Mouse (Mus musculus) testis, adult 2 months (tissue): ENCODE measurements around the gene Cfap57. TPM values are rescaled to one million over a fixed set of nuclear protein-coding genes. Genes with fewer than 3 reads are reported as not detected.

Experiments used
- H3K27ac ChIP-seq: fragments of 200-500 bp; 2 replicates; pipeline ENCODE4 v1.5.1; 2012; ENCODE audit warnings: low read depth, low read length; ENCODE audit not compliant: control insufficient read depth, insufficient read depth
- H3K27me3 ChIP-seq: fragments of 200-500 bp; 2 replicates; pipeline ENCODE4 v1.6.1; 2012; ENCODE audit warnings: mild to moderate bottlenecking, low read length, moderate library complexity; ENCODE audit not compliant: control insufficient read depth, insufficient read depth
- H3K36me3 ChIP-seq: fragments of 200-500 bp; 2 replicates; pipeline ENCODE4 v1.6.1; 2012; ENCODE audit warnings: mild to moderate bottlenecking, low read length; ENCODE audit not compliant: control insufficient read depth, insufficient read depth
- H3K4me1 ChIP-seq: fragments of 200-500 bp; 2 replicates; pipeline ENCODE4 v1.6.1; 2012; ENCODE audit warnings: low read length; ENCODE audit not compliant: control insufficient read depth, insufficient read depth
- H3K4me3 ChIP-seq: fragments of 200-500 bp; 2 replicates; pipeline ENCODE4 v1.5.1; 2012; ENCODE audit warnings: low read depth, mild to moderate bottlenecking, low read length, moderate library complexity, mixed read lengths; ENCODE audit not compliant: control insufficient read depth
- CTCF ChIP-seq: fragments of 200-500 bp; IDR thresholded peaks from 2 replicates; pipeline ENCODE4 v1.5.1; 2012; ENCODE audit warnings: low read depth, mild to moderate bottlenecking, inconsistent platforms, low read length, moderate library complexity; ENCODE audit not compliant: control insufficient read depth, insufficient read depth, insufficient replicate concordance
- POLR2A ChIP-seq: fragments of 200-500 bp; IDR thresholded peaks from 2 replicates; pipeline ENCODE4 v1.6.1; 2012; ENCODE audit warnings: low read depth, mild to moderate bottlenecking, inconsistent platforms, low read length, moderate library complexity; ENCODE audit not compliant: control insufficient read depth
- polyA plus RNA-seq: library from polyadenylated mRNA; depleted of rRNA; stranded (reverse); fragments of >200 nt; gene quantifications from 2 replicates; pipeline ENCODE4 v1.2.3, GENCODE M21; 2012

Gene Cfap57
- polyA plus RNA-seq, 1 experiment, result 53.3 TPM

DNA sequence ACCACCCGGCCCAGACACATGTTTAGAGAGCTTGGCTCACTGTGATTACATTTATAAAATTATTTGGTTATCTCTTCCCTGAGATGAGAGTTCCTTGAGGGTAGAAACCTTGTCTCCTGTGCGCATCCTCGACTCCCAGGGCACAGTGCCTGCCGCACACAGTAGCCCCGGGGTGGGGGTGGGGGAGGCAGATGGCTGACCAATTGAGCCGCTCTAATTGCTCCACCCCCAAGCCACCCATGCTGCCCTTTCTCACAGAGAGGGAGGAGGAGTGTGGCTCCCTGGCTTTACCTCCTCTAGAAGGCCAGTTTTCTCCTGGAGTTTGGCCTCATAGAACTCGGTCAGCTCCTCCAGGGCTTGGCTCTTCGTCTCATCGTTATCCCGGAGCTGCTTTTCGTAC is 39.1 kb downstream of the Cfap57 start:
- Histone ChIP-seq H3K4me1 (no peaks in the 10 kb centered on the region), H3K4me3 (no peak overlapping the region), H3K27me3 (no peaks in the 10 kb centered on the region), H3K27ac (no peak overlapping the region), H3K36me3 (peaks cover 1% of the 10 kb centered on the region)
- no peak for TF ChIP-seq CTCF
- no peak for TF ChIP-seq POLR2A

GRCm38 (mm10) chr4:118579313-118579712 is 41.3 kb downstream of the Cfap57 start:
- TF ChIP-seq CTCF (0 out of 2 replicates have a peak, but pooled peaks have one; percentile 34), POLR2A (no peak)
- Histone ChIP-seq H3K4me3 (no peak overlapping the region), H3K4me1 (no peaks in the 10 kb centered on the region), H3K27me3 (no peaks in the 10 kb centered on the region), H3K27ac (no peak overlapping the region), H3K36me3 (peaks cover 1% of the 10 kb centered on the region)

GRCm38 (mm10) chr4:118576097-118576496 is 44.5 kb downstream of the Cfap57 start:
- H3K36me3 ChIP-seq, result no peaks in the 10 kb centered on the region
- no peaks in the 10 kb centered on the region for H3K4me1 ChIP-seq
- H3K27ac ChIP-seq, result no peak overlapping the region
- no peaks in the 10 kb centered on the region for H3K27me3 ChIP-seq
- H3K4me3 ChIP-seq, result no peak overlapping the region
- TF ChIP-seq POLR2A (no peak), CTCF (peak; percentile 82; the same call in 1 of the 2 replicates)

DNA sequence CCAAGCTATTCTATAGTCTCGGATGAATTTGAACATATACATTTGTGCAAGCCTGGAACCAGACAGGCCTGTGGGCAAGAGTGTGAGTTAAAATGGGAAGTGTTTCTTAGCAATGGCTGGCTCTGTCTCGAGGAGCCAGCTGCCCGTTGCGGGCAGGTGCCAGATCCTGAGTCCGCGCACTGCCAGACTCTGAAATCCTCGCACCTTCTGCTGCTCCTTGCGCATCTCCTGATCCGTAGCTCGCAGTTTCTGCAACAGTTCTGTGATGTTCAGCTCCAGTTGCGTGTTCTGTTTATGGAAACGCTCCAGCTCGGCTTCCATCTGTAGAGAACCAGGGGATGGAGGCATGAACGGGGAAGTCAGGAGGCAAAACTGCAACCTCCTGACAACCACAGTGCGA is 49.1 kb downstream of the Cfap57 start:
- Histone ChIP-seq H3K4me3 (no peak overlapping the region), H3K4me1 (no peaks in the 10 kb centered on the region), H3K27ac (no peak overlapping the region), H3K27me3 (no peaks in the 10 kb centered on the region), H3K36me3 (no peaks in the 10 kb centered on the region; the same call in 1 of the 2 replicates)
- TF ChIP-seq CTCF (no peak), POLR2A (no peak)

DNA sequence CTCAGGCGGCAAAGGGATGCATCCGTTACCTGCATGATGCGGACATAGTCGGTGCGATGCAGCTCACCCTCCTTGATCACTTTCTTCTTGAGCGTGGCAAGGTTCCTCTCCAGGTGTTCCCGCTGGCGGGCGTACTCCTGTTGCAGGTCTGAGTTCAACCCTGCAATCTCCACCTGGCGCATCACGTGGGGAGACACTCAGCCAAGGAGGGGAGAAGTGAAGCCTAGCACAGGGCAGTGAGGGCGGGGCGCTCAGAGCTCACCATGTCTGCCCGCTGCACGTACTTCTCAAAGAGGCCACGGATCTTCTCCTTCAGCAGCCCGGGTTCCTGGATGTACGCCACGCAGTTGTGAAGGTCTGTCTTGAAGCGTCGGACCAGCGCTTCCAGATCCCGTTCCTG is 51.3 kb downstream of the Cfap57 start:
- Histone ChIP-seq H3K27ac (no peak overlapping the region), H3K36me3 (no peaks in the 10 kb centered on the region; the same call in 1 of the 2 replicates), H3K27me3 (no peaks in the 10 kb centered on the region), H3K4me3 (no peak overlapping the region), H3K4me1 (no peaks in the 10 kb centered on the region)
- TF ChIP-seq POLR2A, result no peak
- TF ChIP-seq CTCF, result no peak

DNA sequence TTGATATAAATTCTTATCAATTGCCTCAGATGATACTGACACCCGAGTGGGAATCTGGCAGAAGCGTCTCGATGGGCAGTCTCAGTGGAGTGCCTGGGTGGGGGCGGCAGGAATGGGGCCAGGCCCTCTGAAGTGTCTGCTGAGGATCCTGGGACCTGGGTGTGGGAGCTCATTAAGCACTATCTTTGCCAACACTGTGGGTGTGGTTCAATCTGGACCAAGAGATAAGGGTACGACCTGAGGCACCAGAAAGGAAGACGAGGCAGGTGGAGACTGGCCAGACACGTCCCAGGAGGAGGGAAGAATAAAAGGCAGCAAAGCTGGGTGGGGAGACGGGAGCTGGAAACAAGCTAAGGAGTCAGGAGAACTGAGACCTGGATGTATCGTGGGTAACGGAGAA is 51.9 kb downstream of the Cfap57 start:
- Histone ChIP-seq H3K27me3 (no peaks in the 10 kb centered on the region), H3K27ac (no peak overlapping the region), H3K4me1 (no peaks in the 10 kb centered on the region), H3K36me3 (no peaks in the 10 kb centered on the region; the same call in 1 of the 2 replicates), H3K4me3 (no peak overlapping the region)
- no peak for TF ChIP-seq CTCF
- TF ChIP-seq POLR2A, result no peak

- Histone ChIP-seq H3K27me3 (no peaks in the 10 kb centered on the region), H3K27ac (no peak overlapping the region), H3K4me1 (no peaks in the 10 kb centered on the region), H3K4me3 (no peak overlapping the region), H3K36me3 (no peaks in the 10 kb centered on the region; the same call in 1 of the 2 replicates)
- TF ChIP-seq CTCF, result peak; percentile 56; the same call in 1 of the 2 replicates
- TF ChIP-seq POLR2A, result no peak
Measured at GRCm38 (mm10) chr4:118566161-118566676, 54.4 kb downstream of the Cfap57 start.
